Mouse (Mus musculus): ENCODE results near the gene 2510039O18Rik.

- TF ChIP-seq CTCF (IDR thresholded peaks at IDR 0.05; ENCODE audit: low read depth) (no peak), EP300 (IDR thresholded peaks at IDR 0.05; ENCODE audit: low read depth) (no peak)
These were observed 37.7 kb downstream of the 2510039O18Rik start for GRCm38 (mm10) chr4:147978391-147978790.
